Mouse (Mus musculus) cerebellum, postnatal 4 days (tissue): ENCODE data around the gene Tbx18.
A peak's percentile ranks its signal among the peaks of the same experiment; 100 is the strongest.

Experiments used
- DNase-seq, 2 experiments: peaks; one replicate each; pipeline ENCODE4 v3.0.0; 2022; ENCODE audit warnings: low spot score in 2 of 2, mixed read lengths in 1 of 2

Gene Tbx18

GRCm38 (mm10) chr9:87730961-87731535 lies at the start of gene Tbx18:
Gene Tbx18, minus strand, starts transcription at chr9:87731260.
- DNase-seq, result peak in 1 of 2 experiments; percentile 73

- DNase-seq, result no peak
These were observed 42.9 kb upstream of the Tbx18 start for GRCm38 (mm10) chr9:87773951-87774350.

- DNase-seq, result no peak
These were observed 24.6 kb upstream of the Tbx18 start for GRCm38 (mm10) chr9:87755621-87756020.

GRCm38 (mm10) chr9:87741599-87741998 lies 10.5 kb upstream of the Tbx18 start:
- no peak for DNase-seq

GRCm38 (mm10) chr9:87740667-87741066 lies 9.6 kb upstream of the Tbx18 start:
- DNase-seq, result peak in 1 of 2 experiments; percentile 76

DNA sequence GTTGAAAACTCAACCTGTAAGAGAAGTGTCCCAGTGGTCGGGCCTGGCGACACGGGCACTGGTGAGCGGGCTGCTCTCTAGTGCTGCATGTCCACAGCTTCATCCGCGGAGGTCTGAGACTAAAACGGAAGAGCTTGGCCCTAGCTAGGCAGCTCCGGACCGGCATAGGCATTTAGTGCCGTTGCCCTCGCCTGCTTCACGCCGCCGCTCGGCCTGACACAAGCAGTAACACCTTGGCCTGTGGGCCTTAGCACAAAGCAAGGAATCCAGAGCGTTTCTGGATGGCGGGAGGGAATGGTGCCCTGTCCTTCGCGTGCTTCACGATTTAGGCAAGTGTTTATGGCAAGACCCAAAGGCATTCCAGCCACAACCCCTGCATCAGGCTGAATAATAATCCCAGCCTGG lies 9.2 kb upstream of the Tbx18 start:
- DNase-seq, result no peak

DNA sequence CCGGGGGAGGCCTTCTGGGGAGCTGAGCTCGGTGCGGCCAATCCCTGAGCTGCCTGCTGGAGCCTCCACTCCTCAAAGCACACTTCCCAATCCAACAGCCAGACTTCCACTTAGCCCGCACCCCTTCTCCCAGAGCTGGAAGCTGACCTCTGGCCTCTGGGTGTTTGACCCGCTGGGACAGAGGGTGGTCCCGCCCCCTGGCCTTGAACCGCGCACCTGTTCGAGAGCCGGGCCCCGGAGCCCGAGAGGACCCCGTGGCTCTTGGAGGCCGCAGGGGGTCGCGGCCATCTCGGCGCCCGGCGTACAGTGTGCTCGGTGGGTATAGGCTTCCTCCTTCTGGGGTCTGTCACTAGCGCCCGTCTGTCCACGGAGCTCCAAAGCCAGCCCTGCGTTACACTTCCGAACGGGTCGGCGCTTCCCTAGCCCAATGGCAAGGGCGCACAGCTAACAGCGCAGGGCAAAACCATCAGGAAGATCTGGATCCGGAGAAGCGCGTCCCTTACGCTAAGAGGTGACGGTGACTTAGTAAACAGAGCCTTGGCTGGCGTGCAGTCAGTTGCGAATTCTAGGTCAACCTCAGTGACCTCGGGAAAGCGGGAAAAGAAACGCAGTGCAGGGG lies 8.6 kb upstream of the Tbx18 start:
- DNase-seq, result no peak

DNA sequence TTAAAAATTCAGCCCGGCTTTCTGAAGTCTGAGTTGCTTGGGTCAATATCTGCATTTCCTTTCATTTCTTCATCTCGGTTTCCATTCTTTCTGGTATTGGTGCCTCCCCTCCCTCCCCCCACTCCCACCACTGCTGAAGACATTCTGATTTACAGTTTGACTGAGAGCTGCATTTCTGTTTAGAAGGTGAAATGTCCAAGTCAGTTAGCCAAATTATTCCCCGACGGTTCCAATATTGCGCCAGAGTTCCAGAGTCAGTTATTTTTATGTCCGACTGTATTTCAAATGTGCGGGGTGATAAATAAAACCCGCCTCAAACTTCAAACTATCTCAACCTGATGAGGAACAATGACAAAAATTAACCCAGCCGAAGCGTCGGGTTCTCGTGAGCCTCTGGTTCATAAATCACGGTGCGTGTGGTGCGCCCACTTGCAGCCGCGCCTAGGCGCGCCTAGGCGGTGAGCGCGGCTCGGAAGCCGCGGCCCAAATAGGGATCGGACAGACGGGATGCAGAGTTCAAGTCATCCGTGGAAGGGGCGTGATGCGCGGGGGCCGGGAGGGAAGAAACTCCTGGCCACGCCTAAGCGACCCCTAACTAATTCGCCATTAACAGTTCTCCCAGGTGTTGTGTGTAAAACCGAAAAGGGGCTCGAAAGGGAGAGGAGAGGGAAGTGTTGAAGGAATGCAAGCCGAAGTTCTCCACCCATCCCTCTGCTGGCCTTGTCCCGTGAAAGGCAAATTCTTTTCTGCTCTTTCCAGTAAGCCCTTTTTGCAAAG lies 7.9 kb upstream of the Tbx18 start:
- DNase-seq, result no peak

DNA sequence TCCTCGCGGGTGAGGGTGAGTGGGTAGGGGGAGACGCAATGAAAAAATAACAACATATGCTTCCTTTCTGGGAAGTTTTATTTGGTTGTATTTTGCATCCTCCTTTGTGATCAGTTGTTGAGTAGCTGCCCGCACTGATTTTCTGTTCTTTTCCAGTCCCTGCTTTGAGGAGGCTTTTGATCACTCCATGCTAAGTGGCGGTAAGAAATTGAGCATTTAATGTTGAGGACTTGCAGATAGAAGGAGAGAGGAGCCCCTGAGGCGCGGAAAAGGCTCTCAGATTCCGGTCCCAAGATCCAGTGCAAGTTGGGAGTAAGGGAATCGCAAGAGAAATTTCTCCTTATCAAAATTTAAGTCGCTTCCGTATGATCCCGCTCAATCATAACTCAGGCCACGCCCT lies 7.1 kb upstream of the Tbx18 start:
- DNase-seq, result no peak

GRCm38 (mm10) chr9:87737271-87737670 lies 6.2 kb upstream of the Tbx18 start:
- no peak for DNase-seq

DNA sequence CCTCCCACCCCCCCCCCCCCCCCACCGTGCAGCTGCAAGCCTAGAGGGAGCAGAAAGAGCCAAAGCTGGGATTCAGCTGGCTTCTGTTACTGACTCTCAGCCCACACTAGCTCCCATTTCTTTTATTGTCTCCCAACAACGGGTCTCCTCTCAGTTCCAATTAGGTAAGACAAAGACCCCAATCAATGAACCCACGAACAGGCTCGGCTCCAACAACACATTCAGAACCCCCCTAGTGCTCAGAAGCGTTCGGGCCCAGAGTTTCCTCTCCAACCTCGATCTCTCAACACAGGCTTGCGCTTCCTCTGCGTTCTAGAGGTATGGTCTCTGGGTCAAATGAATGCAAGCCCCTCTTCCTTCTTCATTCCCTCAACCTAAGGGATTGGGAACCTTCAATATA lies 4.0 kb upstream of the Tbx18 start:
- DNase-seq, result no peak

GRCm38 (mm10) chr9:87734631-87735030 lies 3.6 kb upstream of the Tbx18 start:
- no peak for DNase-seq

DNA sequence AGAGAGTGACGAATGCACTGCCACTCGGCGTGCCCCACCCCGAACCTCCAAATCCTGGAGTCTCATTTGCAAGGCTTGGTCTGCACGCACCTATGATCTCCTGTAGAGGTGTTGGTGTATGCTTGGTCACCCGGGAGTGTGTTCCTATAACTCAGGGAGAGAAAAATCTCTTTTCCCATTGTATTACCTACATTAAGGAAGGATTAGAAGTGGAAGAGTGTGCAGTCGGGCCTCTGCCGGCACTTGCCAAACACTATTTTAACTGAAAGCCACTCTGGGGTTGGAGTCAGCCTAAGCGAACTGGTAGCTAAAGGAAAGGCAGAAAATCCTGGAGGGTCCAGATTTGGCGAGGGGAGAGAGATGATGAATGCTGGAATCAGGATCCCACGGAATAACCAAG lies 2.7 kb upstream of the Tbx18 start:
- no peak for DNase-seq

- no peak for DNase-seq
These were observed 2.2 kb upstream of the Tbx18 start for GRCm38 (mm10) chr9:87733236-87733630.

- DNase-seq, result no peak
These were observed 1.6 kb upstream of the Tbx18 start for GRCm38 (mm10) chr9:87732416-87733235.

DNA sequence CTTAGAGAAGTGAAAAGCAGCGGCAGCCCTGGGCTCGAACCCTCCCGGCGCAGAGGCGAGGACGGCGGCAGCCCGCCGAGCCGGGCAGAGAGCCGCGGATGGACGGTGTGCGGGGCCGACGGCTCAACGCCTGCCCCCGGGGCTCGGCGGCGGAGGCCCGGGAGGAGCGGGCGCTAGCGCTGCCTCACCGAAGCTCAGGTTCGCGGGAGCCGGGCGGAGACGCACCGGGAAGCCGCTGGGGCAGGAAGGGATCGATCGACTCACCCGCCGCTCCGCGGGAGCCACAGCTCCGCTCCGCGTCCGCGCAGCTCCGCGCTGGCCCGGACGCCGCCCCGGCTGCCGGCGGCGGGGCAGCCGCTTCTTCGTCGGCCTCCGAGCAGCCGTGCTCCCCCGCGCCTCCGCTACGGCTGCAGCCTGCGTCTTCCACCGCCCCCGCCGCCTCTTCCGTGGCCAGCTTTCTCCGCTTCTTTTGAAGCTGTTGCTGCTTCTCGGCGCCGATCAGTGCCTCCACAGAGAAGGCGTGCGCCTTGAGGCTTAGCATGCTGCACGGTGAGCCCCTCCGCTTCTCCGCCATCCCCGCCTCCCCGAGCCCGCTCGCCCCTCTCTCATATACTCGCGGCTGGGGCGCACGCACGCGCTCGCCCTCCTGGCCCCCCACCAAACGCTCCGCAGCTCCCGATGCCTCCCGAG lies 644 bp downstream of the Tbx18 start:
- no peak for DNase-seq

DNA sequence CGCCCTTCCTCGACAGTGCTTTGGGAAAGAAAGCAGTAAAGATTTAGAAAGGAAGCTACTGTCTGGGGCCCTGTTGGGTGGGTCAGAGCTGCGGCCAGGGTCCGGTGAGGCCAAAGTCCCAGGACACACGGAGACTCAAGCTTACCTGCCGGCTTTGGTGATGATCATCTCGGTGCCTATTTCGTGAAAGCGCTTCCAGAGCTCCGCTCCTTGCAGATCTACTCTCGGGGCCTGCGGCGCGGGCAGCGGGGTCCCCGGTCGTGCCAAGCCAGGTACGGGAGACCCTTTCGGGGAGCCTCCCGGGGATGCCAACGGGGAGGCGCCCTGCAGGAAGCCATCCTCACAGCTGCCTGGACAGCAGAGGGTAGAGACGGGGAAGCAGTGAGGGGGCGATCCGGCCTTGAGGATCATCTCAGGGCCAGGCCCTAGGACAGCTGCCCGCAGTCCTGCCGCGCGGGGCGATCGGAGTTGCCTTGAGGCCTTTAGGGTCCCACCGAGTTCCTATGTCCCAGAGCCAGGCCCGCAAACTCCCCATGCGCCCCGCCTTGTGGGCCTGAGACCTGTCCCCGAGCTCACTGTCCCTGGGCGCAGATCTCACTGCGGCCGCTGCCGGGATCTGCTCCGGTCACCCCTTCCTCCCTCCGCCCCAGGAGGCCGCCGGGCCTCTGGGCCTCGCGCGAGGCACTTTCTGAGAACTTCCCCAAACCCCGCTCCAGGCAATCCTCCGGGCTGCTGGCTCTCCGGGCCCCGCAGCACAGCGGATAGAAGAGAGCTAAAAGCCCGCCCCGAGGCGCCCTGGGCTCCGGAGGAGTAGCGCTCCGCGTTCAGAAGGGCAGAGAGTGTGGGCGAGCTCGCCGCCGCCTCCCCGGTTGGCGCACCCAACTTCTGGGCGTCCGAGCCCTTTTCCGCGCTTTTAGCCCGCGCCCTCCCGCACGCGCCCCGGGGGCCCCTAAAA lies 1.5 kb downstream of the Tbx18 start:
- DNase-seq, result no peak

DNA sequence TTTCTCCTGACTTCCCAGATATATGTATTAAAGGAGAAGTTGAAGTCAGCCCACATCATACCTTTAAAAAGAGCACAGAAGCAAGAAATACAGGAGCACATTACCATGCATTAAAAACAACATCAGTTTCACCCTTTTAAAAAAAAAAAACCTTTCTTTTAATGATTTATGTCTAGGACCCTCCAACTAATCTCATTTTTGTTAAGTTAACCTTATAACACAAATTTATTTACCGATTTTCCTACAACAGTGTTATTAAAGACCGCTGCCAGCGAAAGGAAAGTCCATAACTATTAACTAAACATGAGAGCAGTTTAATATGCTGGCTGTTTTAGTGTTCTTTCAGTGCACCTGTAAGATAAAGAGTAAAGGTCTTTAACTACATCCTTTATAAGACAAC lies 3.0 kb downstream of the Tbx18 start:
- DNase-seq, result no peak

- no peak for DNase-seq
These were observed 3.7 kb downstream of the Tbx18 start for GRCm38 (mm10) chr9:87727155-87727953.

DNA sequence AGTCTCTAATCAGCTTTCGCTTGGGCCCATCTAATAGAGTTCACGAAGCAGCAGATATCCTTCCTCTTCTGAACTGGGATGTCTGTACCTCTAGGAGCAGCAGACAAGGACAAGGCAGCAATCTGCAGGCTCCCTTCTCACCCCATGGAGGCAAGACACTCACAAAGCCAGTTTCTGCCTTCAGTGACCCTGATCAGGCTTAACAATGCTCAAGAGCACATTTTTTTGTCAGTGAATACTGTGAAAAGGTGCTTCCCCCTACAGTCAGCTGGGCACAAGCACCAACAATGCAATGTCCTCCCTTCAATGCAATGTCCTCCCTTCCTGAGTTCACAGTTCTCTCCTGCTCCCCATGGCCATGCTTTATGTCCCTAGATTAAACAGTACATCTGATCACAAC lies 9.3 kb downstream of the Tbx18 start:
- no peak for DNase-seq
